Mouse (Mus musculus) heart, postnatal 0 days (tissue): ENCODE measurements around the gene Arrdc3.

ENCODE experiments used
- CTCF ChIP-seq: IDR thresholded peaks from 2 replicates; pipeline ENCODE4 v1.5.1; 2016; ENCODE audit warnings: antibody characterized with exemption, control low read depth, low read depth
- EP300 ChIP-seq: IDR thresholded peaks from 2 replicates; pipeline ENCODE4 v1.6.1; 2016; ENCODE audit warnings: antibody characterized with exemption, low read depth

- no peak for TF ChIP-seq CTCF
- no peak for TF ChIP-seq EP300
Observed at GRCm38 (mm10) chr13:80875126-80875525, 8.1 kb upstream of the Arrdc3 start.
